Mouse (Mus musculus) layer of hippocampus, adult 8-10 months (tissue): ENCODE measurements at regions not wholly inside any gene's neighbourhood (a gene's known extent, or its start where the extent isn't known, plus 50 kb on each side); places are given as distances from the start of the nearest gene placed in this dataset.

Source experiments
- DNase-seq, 2 experiments: peaks; one replicate each; pipeline ENCODE4 v3.0.0; 2022; ENCODE audit warnings: low spot score in 2 of 2

- DNase-seq, result no peak
These were observed 153.3 kb upstream of the Dnajc19 start for GRCm38 (mm10) chr3:34234391-34234790.

- DNase-seq, result no peak
These were observed 151.5 kb upstream of the Dnajc19 start for GRCm38 (mm10) chr3:34232329-34233250.

GRCm38 (mm10) chr3:34231593-34232328 lies 150.6 kb upstream of the Dnajc19 start:
- peak; percentile 10 to 20 for DNase-seq

DNA sequence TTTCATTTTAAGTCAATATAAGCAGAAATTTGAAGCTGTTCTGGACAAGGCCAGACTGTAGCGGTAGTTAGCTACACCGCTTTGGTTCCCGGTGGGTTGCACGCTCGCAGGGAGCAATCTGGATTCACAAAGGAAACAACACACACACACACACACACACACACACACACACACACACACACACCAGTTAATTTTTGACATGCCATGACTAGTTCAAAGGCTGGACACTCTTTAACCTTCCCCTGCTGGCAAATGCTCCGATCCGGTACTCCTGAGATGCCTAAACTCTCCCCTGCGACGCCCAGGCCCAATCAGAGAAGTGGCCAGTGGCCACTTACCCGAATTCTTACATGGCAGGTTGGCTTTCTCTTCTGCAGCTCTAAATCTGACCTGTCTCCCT lies 141.2 kb upstream of the Dnajc19 start:
- DNase-seq, result no peak

GRCm38 (mm10) chr3:34219741-34220310 lies 138.7 kb upstream of the Dnajc19 start:
- DNase-seq, result no peak

DNA sequence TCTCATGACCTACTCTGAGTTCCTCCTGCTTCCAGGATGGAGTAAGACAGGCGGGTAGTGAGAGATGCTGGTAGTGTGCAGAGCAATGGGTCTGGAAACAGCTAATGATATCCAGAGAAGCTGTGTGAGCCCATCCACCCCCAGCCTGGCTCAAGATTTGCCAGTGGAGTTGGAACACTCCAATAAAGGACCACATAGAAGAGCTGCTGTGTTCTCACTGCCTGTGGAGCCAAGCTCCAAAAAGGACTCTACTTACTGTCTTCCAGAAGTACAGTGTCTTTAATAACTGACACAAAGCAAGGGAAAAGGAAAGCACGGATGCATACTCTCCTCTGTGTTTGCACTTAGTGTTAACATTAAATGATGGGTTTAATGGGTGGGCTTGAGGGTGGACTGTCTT lies 138.0 kb upstream of the Dnajc19 start:
- no peak for DNase-seq

DNA sequence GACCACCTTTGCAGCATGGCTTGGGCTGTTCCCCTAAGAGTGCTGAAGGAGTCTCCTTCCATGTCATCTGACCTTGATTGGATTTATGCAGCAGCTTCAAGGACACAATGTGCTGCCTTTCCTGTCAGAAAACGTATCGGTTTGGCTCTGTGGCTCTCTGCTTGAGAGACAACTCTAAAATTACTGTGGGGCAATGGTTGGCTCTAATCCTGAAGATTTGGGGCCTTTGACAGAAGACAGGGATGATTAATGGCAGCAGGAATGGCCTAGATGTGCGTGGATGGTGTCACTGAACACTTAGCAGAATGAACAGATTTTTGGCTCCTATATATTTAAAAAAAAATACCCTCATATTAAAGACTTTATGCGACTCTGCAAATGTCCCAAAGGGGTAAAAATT lies 136.8 kb upstream of the Dnajc19 start:
- DNase-seq, result no peak

GRCm38 (mm10) chr3:34214233-34214632 lies 133.1 kb upstream of the Dnajc19 start:
- DNase-seq, result no peak

- DNase-seq, result no peak
These were observed 125.3 kb upstream of the Dnajc19 start for GRCm38 (mm10) chr3:34206454-34206853.

DNA sequence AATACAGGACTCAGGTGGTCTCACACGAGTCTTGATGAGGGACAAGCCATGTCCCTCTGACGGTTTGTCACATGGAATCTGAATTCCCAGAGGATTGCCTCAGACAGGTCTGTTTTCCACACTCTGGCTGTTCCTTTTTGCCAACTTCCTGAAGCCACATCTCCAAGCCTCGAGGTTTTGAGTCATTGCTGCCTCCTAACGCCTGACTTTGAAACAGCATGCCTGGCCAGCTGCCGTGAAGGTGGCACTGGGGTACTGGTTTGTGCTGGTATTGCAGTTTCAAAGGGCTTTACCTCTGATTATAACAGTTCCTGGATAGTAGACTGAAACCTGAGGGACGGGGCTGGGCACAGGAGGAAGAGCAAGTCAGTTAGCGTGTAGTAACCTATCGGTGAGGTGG lies 117.1 kb upstream of the Dnajc19 start:
- DNase-seq, result peak; percentile 24 to 56

DNA sequence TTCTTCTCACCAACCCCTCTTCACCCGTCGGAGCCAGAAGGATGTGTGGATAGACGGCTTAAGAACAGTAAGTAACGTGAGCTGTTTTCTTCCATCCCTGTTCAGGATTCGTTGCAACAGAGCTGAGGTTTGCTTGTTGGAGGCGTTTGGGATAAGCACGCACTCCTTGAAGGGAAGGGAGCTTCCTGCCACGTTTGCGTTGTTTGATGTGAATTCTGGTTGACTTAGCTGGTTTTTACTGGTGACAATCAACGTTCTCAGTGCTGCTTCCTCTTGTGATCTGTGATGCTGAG lies 116.0 kb upstream of the Dnajc19 start:
- DNase-seq, result no peak

DNA sequence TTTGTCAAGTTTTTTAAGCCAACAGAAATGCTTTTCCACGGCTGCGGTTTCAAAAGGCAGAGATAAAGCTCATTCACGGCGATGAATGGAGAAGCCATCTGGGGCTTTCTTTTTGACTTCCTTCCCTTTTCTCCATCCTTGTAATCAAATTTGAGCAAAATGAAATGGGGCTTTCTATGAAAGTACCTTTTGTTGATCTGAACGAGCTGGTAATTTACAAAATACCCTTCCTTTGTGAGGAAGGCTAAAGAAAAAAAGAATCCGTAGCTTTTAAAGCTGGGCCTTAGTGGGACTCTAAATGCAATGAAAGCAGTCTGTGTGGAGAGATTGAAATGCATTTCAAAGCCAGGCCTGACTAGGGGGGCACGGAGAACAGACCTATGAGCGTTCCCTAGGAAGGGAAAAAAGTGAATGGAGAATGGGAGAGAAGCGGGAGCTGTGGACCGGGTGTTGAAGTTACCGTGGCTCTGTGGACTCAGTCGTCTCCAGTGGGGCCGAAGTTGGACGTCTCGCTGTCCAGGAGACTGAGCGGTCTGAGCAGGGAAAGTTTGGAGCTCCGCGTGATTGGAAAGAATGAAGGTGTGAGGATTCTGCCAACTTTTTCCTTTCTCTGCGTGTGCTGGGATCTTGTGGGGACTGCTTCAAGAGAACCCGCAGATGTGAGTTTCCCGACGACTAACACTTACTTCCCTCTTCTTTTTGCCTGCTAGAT lies 115.5 kb upstream of the Dnajc19 start:
- no peak for DNase-seq

DNA sequence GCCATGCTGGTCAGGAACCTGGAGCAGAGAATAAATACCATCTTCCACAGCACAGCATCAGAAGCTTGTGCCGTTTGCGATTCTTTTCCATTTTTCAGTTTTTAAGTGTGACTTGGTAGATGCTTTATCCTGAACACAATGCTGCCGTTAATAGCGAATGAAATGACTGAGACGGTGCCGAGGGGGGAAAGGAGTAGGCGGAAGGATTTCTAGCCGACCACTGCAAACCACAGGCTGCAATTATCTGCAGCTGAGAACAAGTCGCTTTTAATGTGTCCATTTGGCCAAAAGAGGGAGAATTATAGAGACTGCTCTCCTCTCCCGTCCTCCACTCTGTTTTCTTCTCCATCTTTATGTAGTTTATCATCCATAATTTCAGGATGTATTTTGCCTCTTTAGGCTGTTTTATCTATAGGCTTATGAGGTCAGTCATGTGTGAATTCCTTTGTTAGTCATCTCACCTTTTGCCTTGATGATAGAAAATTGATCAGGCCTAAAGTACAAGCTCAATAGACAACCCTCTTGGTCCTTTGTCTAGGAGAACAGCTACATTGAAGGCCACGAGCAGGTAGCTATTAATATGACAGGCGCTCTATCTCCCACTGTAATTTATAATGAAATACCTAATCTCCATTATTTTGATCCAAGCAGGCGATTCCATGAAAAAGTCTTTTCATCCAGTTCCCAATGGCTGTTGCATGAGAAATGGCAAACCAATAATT lies 114.8 kb upstream of the Dnajc19 start:
- no peak for DNase-seq

DNA sequence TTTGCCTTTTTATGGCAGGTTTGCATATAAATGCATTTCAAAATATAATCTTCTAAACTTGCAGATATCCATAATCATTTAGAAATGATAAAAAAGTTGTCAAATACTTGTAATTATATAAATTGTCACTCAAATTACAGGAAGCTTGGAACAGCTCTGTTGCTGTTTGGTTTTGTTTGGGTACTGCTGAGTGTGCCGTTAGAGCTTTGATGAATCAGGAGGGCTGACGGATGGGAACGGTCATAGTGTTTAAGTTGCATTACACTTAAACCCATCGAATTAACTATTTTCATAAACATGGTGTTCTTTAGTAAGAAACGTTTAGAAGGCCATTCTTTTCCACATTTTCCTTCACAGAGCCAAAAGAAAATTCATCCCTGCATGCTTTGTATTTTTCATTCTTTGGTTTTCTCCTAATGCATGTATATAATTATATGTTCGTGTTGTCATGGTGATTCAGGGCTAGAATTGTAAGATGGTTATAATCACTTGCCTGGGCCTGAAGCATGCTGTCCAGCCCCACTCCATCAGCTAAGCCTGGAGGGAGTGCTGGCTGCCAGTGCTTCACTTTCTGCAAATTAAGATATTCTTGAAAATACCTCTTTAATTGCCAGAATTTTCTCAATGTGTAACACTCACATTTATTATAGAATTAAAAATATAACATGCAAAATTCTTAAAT lies 92.4 kb upstream of the Dnajc19 start:
- DNase-seq, result no peak

DNA sequence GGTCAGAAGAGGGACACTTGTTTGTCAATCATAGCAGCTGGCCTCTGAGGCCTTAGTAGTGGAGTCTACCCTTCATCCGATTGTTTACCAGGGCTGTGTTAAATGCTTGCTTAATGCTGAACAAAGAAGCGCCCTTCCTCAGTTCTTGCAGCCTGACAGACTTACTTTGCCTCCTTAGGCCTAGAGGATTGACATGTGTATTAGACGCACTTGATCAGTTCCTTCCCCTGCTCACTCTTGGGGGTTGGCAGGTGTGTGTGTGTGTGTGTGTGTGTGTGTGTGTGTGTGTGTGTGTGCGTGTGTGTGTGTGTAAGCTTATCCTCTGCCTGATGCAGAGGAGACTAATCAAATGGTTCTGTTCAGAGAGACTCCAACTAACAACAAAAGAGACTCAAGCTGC lies 91.8 kb upstream of the Dnajc19 start:
- no peak for DNase-seq

- no peak for DNase-seq
These were observed 90.8 kb upstream of the Dnajc19 start for GRCm38 (mm10) chr3:34171893-34172292.

GRCm38 (mm10) chr3:34168087-34168486 lies 87.0 kb upstream of the Dnajc19 start:
- DNase-seq, result no peak

DNA sequence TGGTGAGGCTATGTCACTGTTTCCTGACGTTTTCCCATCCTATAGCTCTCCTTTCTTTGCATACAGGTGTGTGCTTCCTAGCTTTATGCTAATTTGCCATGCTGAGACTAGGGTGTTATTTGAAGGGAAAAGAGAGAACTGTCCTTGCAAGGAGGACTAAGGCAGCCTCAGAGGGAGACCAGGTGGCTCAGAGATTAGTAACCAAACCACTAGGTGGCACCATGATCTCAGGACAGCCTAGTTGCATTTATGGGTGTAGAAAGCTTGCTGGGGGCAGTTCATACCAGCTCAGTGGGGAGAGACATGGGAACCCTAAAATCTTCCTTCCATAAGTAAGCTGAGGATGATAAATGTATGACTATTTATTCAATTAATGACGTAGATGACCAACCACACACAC lies 68.9 kb upstream of the Dnajc19 start:
- no peak for DNase-seq

GRCm38 (mm10) chr3:34143652-34144051 lies 62.5 kb upstream of the Dnajc19 start:
- no peak for DNase-seq

GRCm38 (mm10) chr3:34139227-34139626 lies 58.1 kb upstream of the Dnajc19 start:
- no peak for DNase-seq

DNA sequence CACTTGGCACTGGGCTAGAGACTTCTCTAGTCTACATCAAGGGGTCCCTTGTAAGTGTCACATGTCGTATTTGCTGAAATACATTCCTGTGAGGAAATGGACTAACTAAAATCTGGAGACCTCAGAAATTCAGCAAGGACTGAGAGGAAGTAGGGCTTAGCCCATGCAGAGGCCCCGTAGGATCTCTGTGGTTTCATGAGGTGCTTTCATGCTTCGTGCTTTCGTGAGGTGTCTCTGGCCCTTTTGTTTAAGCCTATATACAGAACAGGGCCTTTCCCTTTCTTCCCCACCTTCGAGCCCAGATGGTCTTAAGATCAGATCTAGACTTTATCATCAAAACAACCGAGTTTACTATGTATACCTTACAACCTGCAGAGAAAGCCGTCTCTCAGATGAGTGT lies 56.9 kb upstream of the Dnajc19 start:
- DNase-seq, result no peak
